Mouse (Mus musculus): ENCODE measurements around the gene Acer2. TPM values are rescaled to one million over a fixed set of nuclear protein-coding genes. Genes with fewer than 3 reads are reported as not detected.
A peak's percentile ranks its signal among the peaks of the same experiment; 100 is the strongest.
"Not testable (repeated sequence)": the region's sequence is repeated elsewhere in the genome, so short reads cannot be mapped to it uniquely, and the experiment has no call there.

Acer2 gene
- 0.84 and 2.2 TPM in 2 replicates for total RNA-seq (2015)
- total RNA-seq (2017) = 1.1 and 2.5 TPM in 2 replicates

- peak; percentile 94 for ATAC-seq (replicated peaks; ENCODE audit: poor library complexity)
Observed at GRCm38 (mm10) chr4:86874146-86874847, at the start of gene Acer2. Acer2 (plus strand) TSS chr4:86874396.

GRCm38 (mm10) chr4:86825143-86825542 is 49.1 kb upstream of the Acer2 start:
- ATAC-seq (replicated peaks; ENCODE audit: poor library complexity) = peak; percentile 70

- ATAC-seq (replicated peaks; ENCODE audit: poor library complexity) = no peak
Observed at GRCm38 (mm10) chr4:86831896-86832295, 42.3 kb upstream of the Acer2 start.

- not testable (repeated sequence) for ATAC-seq (replicated peaks; ENCODE audit: poor library complexity)
Observed at GRCm38 (mm10) chr4:86841141-86841540, 33.1 kb upstream of the Acer2 start.

- no peak for ATAC-seq (replicated peaks; ENCODE audit: poor library complexity)
Observed at GRCm38 (mm10) chr4:86845384-86845783, 28.8 kb upstream of the Acer2 start.

- no peak for ATAC-seq (replicated peaks; ENCODE audit: poor library complexity)
Observed at GRCm38 (mm10) chr4:86847246-86847645, 26.9 kb upstream of the Acer2 start.

GRCm38 (mm10) chr4:86851331-86851730 is 22.9 kb upstream of the Acer2 start:
- no peak for ATAC-seq (replicated peaks; ENCODE audit: poor library complexity)

GRCm38 (mm10) chr4:86852018-86852417 is 22.2 kb upstream of the Acer2 start:
- 0 out of 2 replicates have a peak, but pooled peaks have one; percentile 16 for ATAC-seq (replicated peaks; ENCODE audit: poor library complexity)

- ATAC-seq (replicated peaks; ENCODE audit: poor library complexity) = no peak
Observed at GRCm38 (mm10) chr4:86852813-86853590, 21.2 kb upstream of the Acer2 start.

GRCm38 (mm10) chr4:86856304-86857112 is 17.7 kb upstream of the Acer2 start:
- ATAC-seq (replicated peaks; ENCODE audit: poor library complexity) = no peak

- peak; percentile 94 for ATAC-seq (replicated peaks; ENCODE audit: poor library complexity)
Observed at GRCm38 (mm10) chr4:86857113-86858069, 16.8 kb upstream of the Acer2 start, which contains the start of gene Rps6. Rps6 (minus strand) TSS chr4:86857412.

- ATAC-seq (replicated peaks; ENCODE audit: poor library complexity) = no peak
Observed at GRCm38 (mm10) chr4:86858070-86858440, 16.1 kb upstream of the Acer2 start.

- no peak for ATAC-seq (replicated peaks; ENCODE audit: poor library complexity)
Observed at GRCm38 (mm10) chr4:86864087-86864486, 10.1 kb upstream of the Acer2 start.

- no peak for ATAC-seq (replicated peaks; ENCODE audit: poor library complexity)
Observed at GRCm38 (mm10) chr4:86871988-86872387, 2.2 kb upstream of the Acer2 start.

- no peak for ATAC-seq (replicated peaks; ENCODE audit: poor library complexity)
Observed at GRCm38 (mm10) chr4:86873072-86873471, 1.1 kb upstream of the Acer2 start.

- ATAC-seq (replicated peaks; ENCODE audit: poor library complexity) = no peak
Observed at GRCm38 (mm10) chr4:86879477-86879876, 5.3 kb downstream of the Acer2 start.

GRCm38 (mm10) chr4:86881178-86881577 is 7.0 kb downstream of the Acer2 start:
- no peak for ATAC-seq (replicated peaks; ENCODE audit: poor library complexity)

- no peak for ATAC-seq (replicated peaks; ENCODE audit: poor library complexity)
Observed at GRCm38 (mm10) chr4:86882413-86882812, 8.2 kb downstream of the Acer2 start.

- ATAC-seq (replicated peaks; ENCODE audit: poor library complexity) = peak; percentile 64
Observed at GRCm38 (mm10) chr4:86884945-86885344, 10.7 kb downstream of the Acer2 start.

GRCm38 (mm10) chr4:86885790-86886159 is 11.6 kb downstream of the Acer2 start:
- peak; percentile 57 for ATAC-seq (replicated peaks; ENCODE audit: poor library complexity)
